Mouse (Mus musculus): ENCODE data around the gene Ccdc114. TPM values are rescaled to one million over a fixed set of nuclear protein-coding genes. Genes with fewer than 3 reads are reported as not detected.
"Not testable (repeated sequence)": the region's sequence is repeated elsewhere in the genome, so short reads cannot be mapped to it uniquely, and the experiment has no call there.

The Ccdc114 gene
- polyA plus RNA-seq, 1 experiment from 2014 or later: 0.94 TPM

DNA sequence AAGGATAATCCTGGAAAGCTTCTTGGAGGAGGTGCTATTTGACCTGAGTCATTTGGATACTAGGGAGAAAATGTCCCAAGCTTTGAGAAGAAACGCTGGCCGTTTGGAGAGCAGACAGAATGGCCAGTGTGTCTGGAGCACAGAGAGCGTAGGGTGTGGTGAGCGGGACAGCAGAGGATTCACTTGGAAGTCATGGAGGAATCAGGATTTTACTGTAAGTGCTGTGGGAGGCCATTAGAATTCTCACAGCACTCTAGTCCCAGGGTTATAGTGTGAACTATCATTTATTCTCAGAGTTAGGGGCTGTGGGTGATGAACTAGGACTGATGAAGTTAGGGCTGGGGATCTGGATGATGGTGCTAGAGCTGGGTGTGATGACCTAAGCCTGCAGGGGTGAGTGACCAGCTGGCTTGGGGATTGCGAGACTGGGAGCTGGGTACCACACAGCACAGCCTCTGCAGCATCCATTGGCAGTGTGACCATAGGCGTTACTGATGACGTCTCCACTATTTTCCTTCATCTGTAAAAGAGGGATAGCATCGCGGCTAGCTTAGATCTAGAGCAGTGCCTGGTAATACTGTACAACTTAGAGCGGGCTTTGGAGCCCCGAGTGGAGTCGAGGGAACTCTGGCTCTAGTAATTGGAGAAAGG lies 1.8 kb upstream of the Ccdc114 start:
- WGBS (ENCODE audit: insufficient replicate concordance): 55% methylated on average over 12 of the region's 12 CpGs
- H3K4me1 ChIP-seq (ENCODE audit: control insufficient read depth, low read depth, low read length): peaks cover 50% of the 10 kb centered on the region
- no peak for ATAC-seq (ENCODE audit: low read depth)
- H3K9me3 ChIP-seq (replicated peaks; ENCODE audit: control insufficient read depth, low read length): no peaks in the 10 kb centered on the region
- no peak overlapping the region; the same call in 1 of the 2 replicates for H3K9ac ChIP-seq (ENCODE audit: low read depth, low read length)
- peak overlapping the region; percentile 88 for H3K27ac ChIP-seq (ENCODE audit: low read length)
- H3K27me3 ChIP-seq (ENCODE audit: control insufficient read depth, insufficient read depth, low read depth, low read length): no peaks in the 10 kb centered on the region
- no peak overlapping the region for H3K4me3 ChIP-seq (ENCODE audit: low read depth, low read length)
- H3K36me3 ChIP-seq (ENCODE audit: control insufficient read depth, insufficient read depth): no peaks in the 10 kb centered on the region
- peak overlapping the region; percentile 73 for H3K4me2 ChIP-seq (ENCODE audit: low read depth, low read length)

DNA sequence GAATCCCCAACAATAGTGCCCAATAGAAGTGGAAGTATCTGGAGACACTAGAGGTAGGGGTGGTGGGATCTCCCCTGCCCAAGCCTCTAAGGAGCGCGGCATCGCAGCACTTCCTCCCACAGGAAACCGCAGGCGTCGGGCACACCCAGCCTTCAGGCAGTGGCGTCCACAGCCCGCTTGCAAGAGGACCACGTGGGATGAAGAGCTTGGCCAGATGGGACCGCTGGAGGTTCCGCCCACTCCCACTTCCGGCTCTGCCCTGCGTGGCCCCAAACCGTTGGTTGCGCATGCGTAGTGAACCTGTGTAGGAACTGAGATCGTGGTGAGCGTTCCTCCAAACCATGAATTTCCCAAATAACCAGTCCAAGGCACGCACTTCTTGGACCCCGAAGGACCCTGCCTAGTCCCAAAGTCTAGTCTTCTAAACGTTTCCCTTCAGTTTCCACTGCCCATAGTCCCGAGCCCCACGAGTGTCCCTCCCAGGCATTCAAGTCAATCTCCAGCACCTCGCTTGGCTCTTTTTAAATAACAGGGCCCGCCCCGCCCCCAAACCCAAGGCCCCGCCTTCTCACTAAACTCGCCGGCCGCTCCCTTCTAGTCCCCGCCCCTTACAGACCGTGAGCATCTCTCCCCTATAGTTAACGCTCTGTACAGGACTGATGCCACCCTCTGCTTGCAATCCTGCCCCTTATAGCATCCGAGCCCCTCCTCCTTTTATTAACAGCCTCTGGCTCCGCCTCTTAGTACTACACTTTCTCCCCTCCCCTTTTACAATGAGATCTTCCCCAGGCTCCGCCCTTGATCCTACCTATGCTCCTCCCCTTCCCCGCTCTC lies 727 bp upstream of the Ccdc114 start:
- Histone ChIP-seq H3K9ac (ENCODE audit: low read depth, low read length) (peak overlapping the region; percentile 22), H3K27me3 (ENCODE audit: control insufficient read depth, insufficient read depth, low read depth, low read length) (no peaks in the 10 kb centered on the region), H3K27ac (ENCODE audit: low read length) (peak overlapping the region; percentile 88), H3K4me2 (ENCODE audit: low read depth, low read length) (peak overlapping the region; percentile 73), H3K9me3 (replicated peaks; ENCODE audit: control insufficient read depth, low read length) (no peaks in the 10 kb centered on the region), H3K4me3 (ENCODE audit: low read depth, low read length) (peak overlapping the region; percentile 59), H3K4me1 (ENCODE audit: control insufficient read depth, low read depth, low read length) (peaks cover 46% of the 10 kb centered on the region), H3K36me3 (ENCODE audit: control insufficient read depth, insufficient read depth) (no peaks in the 10 kb centered on the region)
- peak; percentile 82 for ATAC-seq (ENCODE audit: low read depth)
- WGBS (ENCODE audit: insufficient replicate concordance): under 1% methylated on average over 37 of the region's 37 CpGs

DNA sequence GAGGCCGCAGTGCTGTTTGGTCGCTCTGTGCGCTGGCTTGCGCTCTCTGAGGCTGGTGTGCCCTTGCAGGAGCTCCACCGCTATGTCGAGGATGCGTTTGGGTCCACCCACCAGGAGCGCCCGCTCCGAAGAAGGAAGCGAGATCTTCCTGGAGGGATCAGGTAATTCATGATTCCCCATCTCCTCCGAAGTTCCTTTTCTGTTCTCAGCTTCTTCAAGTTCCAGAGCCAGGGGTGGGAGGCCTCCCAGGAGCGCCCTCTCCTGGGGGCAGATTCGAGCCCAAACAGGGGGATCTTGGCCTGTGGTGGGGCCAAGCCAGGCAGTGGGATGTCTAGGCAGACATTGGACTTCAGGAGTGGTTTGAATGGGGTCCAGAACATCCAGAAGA lies 551 bp downstream of the Ccdc114 start:
- no peaks in the 10 kb centered on the region for H3K27me3 ChIP-seq (ENCODE audit: control insufficient read depth, insufficient read depth, low read depth, low read length)
- peak overlapping the region; percentile 59 for H3K4me3 ChIP-seq (ENCODE audit: low read depth, low read length)
- peaks cover 43% of the 10 kb centered on the region for H3K4me1 ChIP-seq (ENCODE audit: control insufficient read depth, low read depth, low read length)
- no peaks in the 10 kb centered on the region for H3K9me3 ChIP-seq (replicated peaks; ENCODE audit: control insufficient read depth, low read length)
- no peaks in the 10 kb centered on the region for H3K36me3 ChIP-seq (ENCODE audit: control insufficient read depth, insufficient read depth)
- ATAC-seq (ENCODE audit: low read depth): no peak
- H3K27ac ChIP-seq (ENCODE audit: low read length): peak overlapping the region; percentile 88
- H3K4me2 ChIP-seq (ENCODE audit: low read depth, low read length): peak overlapping the region; percentile 73
- H3K9ac ChIP-seq (ENCODE audit: low read depth, low read length): peak overlapping the region; percentile 53
- 6% methylated on average over 14 of the region's 14 CpGs for WGBS (ENCODE audit: insufficient replicate concordance)

DNA sequence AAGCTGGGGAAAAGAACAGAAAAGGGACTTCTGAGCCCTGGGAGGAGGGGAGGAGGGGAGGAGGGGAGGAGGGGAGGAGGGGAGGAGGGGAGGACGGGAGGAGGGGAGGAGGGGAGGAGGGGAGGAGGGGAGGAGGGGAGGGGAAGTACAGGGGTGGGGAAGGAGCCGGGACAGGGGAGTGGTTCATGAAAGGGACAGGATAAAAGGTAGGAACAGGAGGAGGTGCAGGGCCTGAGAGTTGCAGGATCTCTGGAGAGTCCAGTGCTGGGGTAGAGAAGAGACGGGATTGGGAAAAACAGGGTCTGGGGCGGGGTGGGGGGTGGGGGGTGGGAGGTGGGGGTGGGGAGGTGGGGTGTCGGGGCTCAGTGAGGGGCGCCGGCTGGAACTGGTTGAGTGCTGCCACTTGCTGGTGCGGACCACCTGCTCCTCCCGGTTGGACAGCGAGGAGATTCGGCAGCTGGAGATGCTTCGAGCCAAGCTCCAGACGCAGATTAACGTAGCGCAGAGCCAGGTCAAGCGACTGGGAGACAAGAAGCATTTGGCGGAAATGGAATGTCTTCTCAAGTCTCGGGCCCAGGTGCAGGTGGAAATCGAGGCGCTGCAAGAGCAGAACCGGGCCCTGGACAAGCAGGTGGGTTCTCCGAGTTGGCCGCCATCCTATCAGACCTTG lies 4.9 kb downstream of the Ccdc114 start:
- no peak overlapping the region for H3K4me3 ChIP-seq (ENCODE audit: low read depth, low read length)
- no peak overlapping the region for H3K27ac ChIP-seq (ENCODE audit: low read length)
- no peaks in the 10 kb centered on the region for H3K27me3 ChIP-seq (ENCODE audit: control insufficient read depth, insufficient read depth, low read depth, low read length)
- no peaks in the 10 kb centered on the region for H3K36me3 ChIP-seq (ENCODE audit: control insufficient read depth, insufficient read depth)
- no peaks in the 10 kb centered on the region; the same call in 1 of the 2 replicates for H3K9me3 ChIP-seq (replicated peaks; ENCODE audit: control insufficient read depth, low read length)
- ATAC-seq (ENCODE audit: low read depth): no peak
- H3K9ac ChIP-seq (ENCODE audit: low read depth, low read length): no peak overlapping the region
- 45% methylated on average over 17 of the region's 23 CpGs for WGBS (ENCODE audit: insufficient replicate concordance)
- H3K4me1 ChIP-seq (ENCODE audit: control insufficient read depth, low read depth, low read length): peaks cover 4% of the 10 kb centered on the region
- no peak overlapping the region for H3K4me2 ChIP-seq (ENCODE audit: low read depth, low read length)

DNA sequence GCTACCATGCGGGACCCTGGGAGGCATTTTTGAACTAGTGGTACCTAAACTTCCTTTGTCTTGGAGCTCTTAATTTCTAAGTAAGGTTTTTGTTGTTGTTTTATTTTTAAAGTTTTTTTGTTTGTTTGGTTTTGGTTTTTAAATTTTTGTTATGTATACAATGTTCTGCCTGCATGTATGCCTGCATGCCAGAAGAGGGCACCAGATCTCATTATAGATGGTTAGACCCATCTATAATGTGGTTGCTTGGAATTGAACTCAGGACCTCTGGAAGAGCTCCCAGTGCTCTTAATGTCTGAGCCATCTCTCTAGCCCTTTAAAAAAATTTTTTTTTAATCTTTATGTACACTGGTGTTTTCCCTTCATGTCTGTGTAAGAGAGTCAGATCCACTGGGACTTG lies 5.8 kb downstream of the Ccdc114 start:
- H3K36me3 ChIP-seq (ENCODE audit: control insufficient read depth, insufficient read depth): no peaks in the 10 kb centered on the region
- no peak overlapping the region for H3K4me2 ChIP-seq (ENCODE audit: low read depth, low read length)
- no peak overlapping the region for H3K9ac ChIP-seq (ENCODE audit: low read depth, low read length)
- H3K9me3 ChIP-seq (replicated peaks; ENCODE audit: control insufficient read depth, low read length): no peaks in the 10 kb centered on the region; the same call in 1 of the 2 replicates
- no peak overlapping the region for H3K4me3 ChIP-seq (ENCODE audit: low read depth, low read length)
- H3K27ac ChIP-seq (ENCODE audit: low read length): no peak overlapping the region
- no peaks in the 10 kb centered on the region for H3K4me1 ChIP-seq (ENCODE audit: control insufficient read depth, low read depth, low read length)
- no peak for ATAC-seq (ENCODE audit: low read depth)
- 82% methylated on average over 1 of the region's 1 CpGs for WGBS (ENCODE audit: insufficient replicate concordance)
- no peaks in the 10 kb centered on the region for H3K27me3 ChIP-seq (ENCODE audit: control insufficient read depth, insufficient read depth, low read depth, low read length)

DNA sequence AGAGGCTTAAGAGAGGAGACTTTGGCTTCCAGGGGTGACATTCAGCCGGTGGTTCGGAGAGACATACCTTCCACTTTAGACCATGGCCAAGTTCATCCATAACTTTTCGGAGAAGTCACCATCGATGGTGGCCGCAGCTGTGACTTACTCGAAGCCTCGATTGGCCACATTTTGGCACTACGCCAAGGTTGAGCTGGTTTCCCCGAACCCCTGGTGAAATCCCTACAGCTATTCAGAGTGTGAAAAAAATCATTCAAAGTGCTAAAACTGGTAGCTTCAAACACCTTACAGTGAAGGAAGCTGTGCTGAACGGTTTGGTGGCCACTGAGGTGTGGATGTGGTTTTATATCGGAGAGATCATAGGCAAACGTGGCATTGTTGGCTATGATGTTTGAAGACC lies 9.9 kb downstream of the Ccdc114 start:
- H3K4me1 ChIP-seq (ENCODE audit: control insufficient read depth, low read depth, low read length); H3K27me3 ChIP-seq (ENCODE audit: control insufficient read depth, insufficient read depth, low read depth, low read length); H3K9me3 ChIP-seq (replicated peaks; ENCODE audit: control insufficient read depth, low read length); H3K9ac ChIP-seq (ENCODE audit: low read depth, low read length); H3K4me2 ChIP-seq (ENCODE audit: low read depth, low read length); H3K27ac ChIP-seq (ENCODE audit: low read length); ATAC-seq (ENCODE audit: low read depth); H3K36me3 ChIP-seq (ENCODE audit: control insufficient read depth, insufficient read depth); H3K4me3 ChIP-seq (ENCODE audit: low read depth, low read length): not testable (repeated sequence)
- WGBS (ENCODE audit: insufficient replicate concordance): 75% methylated on average over 12 of the region's 12 CpGs

DNA sequence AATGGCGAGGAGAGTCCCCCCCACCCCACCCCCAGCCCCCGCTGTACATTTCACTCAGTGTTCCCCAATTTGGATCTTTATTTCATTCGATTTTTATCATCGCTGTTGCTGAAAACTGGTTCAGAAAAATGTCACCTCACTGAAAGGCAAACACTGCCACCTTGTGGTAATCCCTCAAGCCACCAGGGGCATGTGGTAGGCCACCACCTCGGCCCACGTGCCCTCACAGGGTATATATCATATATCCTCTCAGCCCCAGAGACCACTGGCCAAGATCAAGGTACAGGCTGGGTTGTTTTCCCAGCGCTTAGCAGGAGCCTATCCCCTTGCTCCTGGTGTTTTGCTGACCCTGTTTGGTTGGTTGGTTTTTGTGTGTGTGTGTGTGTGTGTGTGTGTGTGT lies 11.2 kb downstream of the Ccdc114 start:
- Histone ChIP-seq H3K27ac (ENCODE audit: low read length) (no peak overlapping the region), H3K4me1 (ENCODE audit: control insufficient read depth, low read depth, low read length) (no peaks in the 10 kb centered on the region), H3K27me3 (ENCODE audit: control insufficient read depth, insufficient read depth, low read depth, low read length) (no peaks in the 10 kb centered on the region), H3K9ac (ENCODE audit: low read depth, low read length) (no peak overlapping the region), H3K4me3 (ENCODE audit: low read depth, low read length) (no peak overlapping the region), H3K36me3 (ENCODE audit: control insufficient read depth, insufficient read depth) (no peaks in the 10 kb centered on the region), H3K4me2 (ENCODE audit: low read depth, low read length) (no peak overlapping the region), H3K9me3 (replicated peaks; ENCODE audit: control insufficient read depth, low read length) (no peaks in the 10 kb centered on the region; the same call in 1 of the 2 replicates)
- ATAC-seq (ENCODE audit: low read depth): 0 out of 2 replicates have a peak, but pooled peaks have one; percentile 32
- WGBS (ENCODE audit: insufficient replicate concordance): 18% methylated on average over 7 of the region's 7 CpGs

DNA sequence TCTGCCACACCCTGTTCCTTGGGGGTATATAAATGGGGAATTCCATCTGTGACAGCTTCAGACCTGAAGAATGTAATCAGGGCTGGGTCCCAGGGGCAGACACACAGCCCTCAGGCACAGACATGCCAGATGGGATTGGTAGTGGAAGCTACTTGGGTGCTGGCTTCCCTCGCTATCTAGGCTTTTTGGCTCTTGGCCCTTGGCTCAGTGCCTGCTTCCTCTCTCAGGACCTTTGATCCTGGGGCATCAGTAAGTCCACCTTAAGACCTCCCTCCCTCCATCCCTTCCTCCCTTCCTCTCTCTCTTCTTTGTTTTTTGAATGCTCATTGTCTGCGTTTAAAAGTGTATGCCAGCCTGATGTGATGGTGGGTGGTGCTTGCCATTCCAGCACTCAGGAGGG lies 16.0 kb downstream of the Ccdc114 start:
- Histone ChIP-seq H3K9ac (ENCODE audit: low read depth, low read length) (no peak overlapping the region), H3K4me2 (ENCODE audit: low read depth, low read length) (no peak overlapping the region), H3K27ac (ENCODE audit: low read length) (no peak overlapping the region), H3K36me3 (ENCODE audit: control insufficient read depth, insufficient read depth) (no peaks in the 10 kb centered on the region), H3K4me1 (ENCODE audit: control insufficient read depth, low read depth, low read length) (no peaks in the 10 kb centered on the region), H3K4me3 (ENCODE audit: low read depth, low read length) (no peak overlapping the region), H3K9me3 (replicated peaks; ENCODE audit: control insufficient read depth, low read length) (no peaks in the 10 kb centered on the region), H3K27me3 (ENCODE audit: control insufficient read depth, insufficient read depth, low read depth, low read length) (no peaks in the 10 kb centered on the region)
- ATAC-seq (ENCODE audit: low read depth): no peak
- WGBS (ENCODE audit: insufficient replicate concordance): 31% methylated on average over 2 of the region's 2 CpGs

DNA sequence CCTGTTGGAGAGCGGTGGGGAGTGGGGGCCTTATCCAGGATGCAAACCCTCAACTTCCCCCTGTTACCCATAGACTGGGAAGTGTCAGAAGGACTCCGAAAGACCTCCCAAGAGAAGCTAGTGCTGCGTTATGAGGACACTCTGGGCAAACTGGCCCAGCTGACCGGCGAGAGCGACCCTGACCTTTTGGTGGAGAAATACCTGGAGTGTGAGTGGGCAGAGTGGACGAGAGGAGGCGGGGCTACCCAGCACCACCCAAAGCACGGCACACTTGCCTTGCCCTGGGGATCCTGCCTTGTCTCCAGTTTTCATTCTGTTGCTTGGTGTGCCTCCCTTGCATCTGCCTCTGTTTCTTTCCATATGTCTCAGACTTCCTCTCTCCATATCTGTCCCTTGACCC lies 18.1 kb downstream of the Ccdc114 start:
- Histone ChIP-seq H3K27ac (ENCODE audit: low read length) (no peak overlapping the region), H3K36me3 (ENCODE audit: control insufficient read depth, insufficient read depth) (no peaks in the 10 kb centered on the region), H3K4me2 (ENCODE audit: low read depth, low read length) (no peak overlapping the region), H3K4me3 (ENCODE audit: low read depth, low read length) (no peak overlapping the region), H3K27me3 (ENCODE audit: control insufficient read depth, insufficient read depth, low read depth, low read length) (no peaks in the 10 kb centered on the region), H3K9me3 (replicated peaks; ENCODE audit: control insufficient read depth, low read length) (no peaks in the 10 kb centered on the region), H3K9ac (ENCODE audit: low read depth, low read length) (no peak overlapping the region), H3K4me1 (ENCODE audit: control insufficient read depth, low read depth, low read length) (no peaks in the 10 kb centered on the region)
- 56% methylated on average over 9 of the region's 9 CpGs for WGBS (ENCODE audit: insufficient replicate concordance)
- ATAC-seq (ENCODE audit: low read depth): no peak

Measured in liver, embryonic 16.5 days (tissue).